ENCODE assay signal across 18 mouse cellular contexts in the genomic region with DNA sequence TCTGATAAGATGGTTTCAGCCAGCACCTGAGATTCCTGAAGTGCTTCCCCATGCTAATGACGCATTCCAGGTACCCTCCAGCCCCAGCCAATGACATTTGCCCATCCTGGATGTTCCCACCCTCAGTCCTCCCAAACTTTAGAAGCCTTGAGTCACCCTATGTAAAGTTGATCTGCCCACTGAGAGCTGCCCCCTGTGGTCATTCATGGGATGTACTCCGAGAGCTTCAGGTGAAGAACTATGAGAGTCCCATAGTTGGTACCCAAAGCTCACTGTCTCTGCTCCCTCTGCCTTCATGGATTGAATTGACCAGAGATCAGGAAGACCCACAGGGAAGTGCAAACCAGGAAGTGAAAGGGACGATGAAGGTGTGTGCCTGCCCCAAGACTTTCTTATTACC.
DNase-seq lines count a peak whose midpoint lies in the region; TF ChIP-seq lines count a peak whose summit lies in the region.
"Had no signal": no experiment of that assay in that cellular context is flagged by ENCODE, and none has a peak within 500 bp of the region (broad histone marks: within the 10 kb centered on the region; RNA-seq: fewer than 3 reads in every experiment).

No protein-coding gene starts in this region.

- H3K4me3 ChIP-seq in layer of hippocampus, adult 2 months, result no peak overlapping the region
- H3K4me3 ChIP-seq: embryonic facial prominence, embryonic 12.5 days; forebrain, embryonic 10.5 days; heart, embryonic 10.5 days; limb, embryonic 13.5 days; midbrain, embryonic 13.5 days; stomach, embryonic 15.5 days had no signal

- peak; percentile 50 for TF ChIP-seq CTCF in layer of hippocampus, adult 2 months (conservative IDR thresholded peaks at IDR 0.05)

- no peak overlapping the region for H3K27ac ChIP-seq in layer of hippocampus, adult 2 months
- H3K27ac ChIP-seq: embryonic facial prominence, embryonic 12.5 days; forebrain, embryonic 10.5 days; heart, embryonic 10.5 days; limb, embryonic 13.5 days; midbrain, embryonic 13.5 days; stomach, embryonic 15.5 days had no signal

- DNase-seq in layer of hippocampus, adult 2 months (ENCODE audit: low spot score in 2 of 2), result no peak
- DNase-seq in layer of hippocampus, postnatal 14 days (ENCODE audit: low spot score in 2 of 2), result no peak
- peak; percentile 14 for DNase-seq in thymus, postnatal 0 days (ENCODE audit: low spot score)
- no peak for DNase-seq in thymus, adult 18-20 months
- DNase-seq in induced T-regulatory cell, adult 2 months (ENCODE audit: low read depth), result peak; percentile 14
- DNase-seq in adrenal gland, postnatal 36 days, result no peak
- DNase-seq in layer of hippocampus, postnatal 25 days (ENCODE audit: extremely low spot score in 1 of 2, low spot score in 1 of 2), result no peak
- DNase-seq: adrenal gland, postnatal 10 days; cerebellum, postnatal 14 days; heart, postnatal 36 days; kidney, postnatal 4 days; lung, postnatal 10 days had no signal

Comparison
In these comparisons a context has a peak if more than half of its experiments do, and no peak if none do; other contexts are left out.
1. DNase-seq: peak in thymus, postnatal 0 days (single experiment) and induced T-regulatory cell, adult 2 months (single experiment); none in layer of hippocampus, adult 2 months (0 of 2), layer of hippocampus, postnatal 14 days (0 of 2), thymus, adult 18-20 months (0 of 2), adrenal gland, postnatal 36 days (0 of 2) and layer of hippocampus, postnatal 25 days (0 of 2).